Mouse (Mus musculus) right cerebral cortex, adult 18-20 months (tissue): ENCODE measurements at regions not wholly inside any gene's neighbourhood (a gene's known extent, or its start where the extent isn't known, plus 50 kb on each side); places are given as distances from the start of the nearest gene placed in this dataset.
A peak's percentile ranks its signal among the peaks of the same experiment; 100 is the strongest.

Source experiments
- DNase-seq: peaks from one replicate; pipeline ENCODE4 v3.0.0; 2022; ENCODE audit warnings: mixed read lengths

- DNase-seq, result no peak
Observed at GRCm38 (mm10) chr4:124236476-124236875, 318.7 kb upstream of the 4930535I16Rik start.

DNA sequence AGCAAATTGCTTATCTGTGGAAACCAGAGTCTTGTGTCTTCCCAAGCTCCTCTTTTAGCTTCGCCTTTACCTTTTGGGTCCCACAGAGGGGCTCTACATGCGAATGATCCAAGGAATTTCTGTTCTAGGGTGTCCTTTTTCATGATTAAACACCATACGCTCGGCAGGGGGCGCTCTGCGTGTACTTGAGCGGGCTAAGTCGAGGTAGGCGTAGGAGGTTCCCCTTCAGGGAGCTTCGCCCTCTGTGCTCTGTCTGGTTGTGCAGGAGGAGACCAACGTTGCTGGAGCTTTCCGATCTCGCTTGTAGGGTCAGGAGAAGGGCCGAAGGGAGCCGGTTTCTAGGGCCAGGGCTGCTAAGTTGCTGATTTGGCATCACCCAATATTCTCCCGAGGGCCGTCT lies 310.7 kb upstream of the 4930535I16Rik start:
- peak; percentile 75 for DNase-seq

DNA sequence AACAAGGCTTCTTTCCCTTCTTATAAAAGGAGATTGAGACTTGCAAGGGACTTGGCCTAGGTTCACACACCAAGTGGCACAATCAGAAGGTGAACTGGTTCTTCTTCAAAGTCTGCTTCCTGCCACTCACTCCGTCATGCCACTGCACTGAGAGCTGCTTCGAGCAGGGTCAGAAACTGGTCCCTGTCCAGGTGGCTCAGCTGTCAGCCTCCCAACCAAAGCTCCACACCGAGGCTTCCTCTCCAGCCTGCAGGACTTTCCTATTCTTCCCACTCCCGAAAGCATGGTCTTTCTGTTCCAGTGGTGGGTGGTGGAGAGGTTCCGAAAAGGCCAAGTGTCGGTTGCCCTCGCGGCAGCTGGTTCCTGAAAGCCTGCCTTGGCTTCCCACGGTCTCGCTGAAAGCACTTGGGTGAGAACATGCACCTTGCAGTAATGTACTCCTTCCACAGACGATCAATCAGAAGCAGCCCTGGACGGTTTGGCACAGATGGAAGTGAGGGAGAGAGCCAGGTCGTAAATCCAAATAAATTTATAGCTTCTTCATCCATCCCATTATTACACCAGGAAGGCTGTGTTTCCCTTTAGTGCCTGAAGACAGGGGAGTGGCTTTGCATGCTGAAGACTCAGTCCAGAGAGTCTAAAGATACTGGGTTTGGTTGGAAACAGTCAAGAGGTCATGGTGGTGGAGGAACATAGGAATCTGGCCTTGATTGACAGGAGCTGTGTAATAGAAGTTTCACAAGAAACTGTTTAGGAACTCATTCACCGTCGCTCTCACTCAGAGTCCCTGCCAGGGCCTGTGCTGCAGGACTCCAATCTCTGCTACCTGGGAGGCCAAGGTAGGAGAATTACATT lies 306.1 kb upstream of the 4930535I16Rik start:
- DNase-seq, result no peak

GRCm38 (mm10) chr4:124221736-124222135 lies 303.9 kb upstream of the 4930535I16Rik start:
- no peak for DNase-seq

DNA sequence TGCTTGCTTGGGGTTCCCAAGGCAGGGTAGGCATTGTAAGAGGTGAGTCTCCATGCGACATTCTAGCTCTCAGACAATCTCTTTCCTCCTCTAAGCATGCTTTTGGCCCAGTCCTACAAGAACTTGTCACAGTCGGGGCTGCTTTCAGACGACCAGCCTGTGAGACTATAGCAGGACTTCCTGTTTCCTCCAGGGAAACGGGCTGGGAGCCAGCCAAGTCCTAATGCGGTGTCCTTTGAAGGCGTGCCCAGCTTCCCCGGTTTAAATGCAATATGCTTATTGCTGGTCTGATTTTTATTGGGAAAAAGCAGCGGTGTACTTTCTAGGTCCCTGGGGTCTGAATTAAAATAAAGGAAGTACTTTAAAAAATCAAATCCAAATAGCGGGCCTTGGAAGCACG lies 299.4 kb upstream of the 4930535I16Rik start:
- DNase-seq, result no peak

- no peak for DNase-seq
Observed at GRCm38 (mm10) chr4:124216351-124216750, 298.5 kb upstream of the 4930535I16Rik start.

GRCm38 (mm10) chr4:124215077-124215476 lies 297.3 kb upstream of the 4930535I16Rik start:
- DNase-seq, result no peak

- DNase-seq, result peak; percentile 73
Observed at GRCm38 (mm10) chr4:124210103-124210502, 292.3 kb upstream of the 4930535I16Rik start.

DNA sequence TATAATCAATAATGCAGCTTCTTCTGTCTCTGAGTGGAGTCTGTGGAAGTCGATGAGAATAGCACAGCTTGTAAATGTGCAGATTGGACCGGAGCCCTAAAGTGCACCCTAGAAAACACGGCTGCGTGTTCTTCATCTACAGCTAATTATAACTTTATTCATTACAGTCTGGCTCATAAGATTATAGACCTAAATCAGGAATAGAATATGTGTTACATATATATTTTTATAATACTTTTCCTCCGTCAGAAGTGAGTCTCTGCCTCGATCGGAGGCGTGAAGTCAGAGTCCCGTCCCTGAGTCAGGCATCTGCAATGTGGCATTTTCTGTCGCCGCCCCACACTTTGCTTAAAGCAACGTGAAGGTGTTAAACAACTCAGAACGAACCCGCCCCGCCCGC lies 288.7 kb upstream of the 4930535I16Rik start:
- DNase-seq, result peak; percentile 71

- no peak for DNase-seq
Observed at GRCm38 (mm10) chr4:124203736-124204135, 285.9 kb upstream of the 4930535I16Rik start.

GRCm38 (mm10) chr4:124199884-124200844 lies 282.3 kb upstream of the 4930535I16Rik start:
- DNase-seq, result no peak

DNA sequence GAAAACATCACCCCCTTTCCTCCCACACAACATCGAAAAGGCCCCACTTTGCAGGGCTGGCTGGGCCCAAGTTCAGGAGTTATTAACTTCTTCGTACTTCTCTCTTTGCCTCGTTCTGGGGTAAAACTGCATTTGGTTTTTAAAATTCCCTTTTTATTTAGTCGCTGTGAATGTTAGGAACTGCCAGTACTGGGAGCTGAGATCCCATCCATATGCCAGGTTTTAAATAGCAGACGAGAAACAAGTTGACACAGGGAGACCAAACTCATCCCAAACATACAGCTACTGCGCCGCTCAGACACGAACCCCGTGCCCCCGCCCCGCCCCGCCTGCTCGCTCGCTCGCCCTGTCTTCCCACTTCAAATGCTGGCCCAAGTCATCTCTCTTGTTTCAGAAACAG lies 281.0 kb upstream of the 4930535I16Rik start:
- peak; percentile 35 for DNase-seq

- no peak for DNase-seq
Observed at GRCm38 (mm10) chr4:124196711-124197110, 278.9 kb upstream of the 4930535I16Rik start.

DNA sequence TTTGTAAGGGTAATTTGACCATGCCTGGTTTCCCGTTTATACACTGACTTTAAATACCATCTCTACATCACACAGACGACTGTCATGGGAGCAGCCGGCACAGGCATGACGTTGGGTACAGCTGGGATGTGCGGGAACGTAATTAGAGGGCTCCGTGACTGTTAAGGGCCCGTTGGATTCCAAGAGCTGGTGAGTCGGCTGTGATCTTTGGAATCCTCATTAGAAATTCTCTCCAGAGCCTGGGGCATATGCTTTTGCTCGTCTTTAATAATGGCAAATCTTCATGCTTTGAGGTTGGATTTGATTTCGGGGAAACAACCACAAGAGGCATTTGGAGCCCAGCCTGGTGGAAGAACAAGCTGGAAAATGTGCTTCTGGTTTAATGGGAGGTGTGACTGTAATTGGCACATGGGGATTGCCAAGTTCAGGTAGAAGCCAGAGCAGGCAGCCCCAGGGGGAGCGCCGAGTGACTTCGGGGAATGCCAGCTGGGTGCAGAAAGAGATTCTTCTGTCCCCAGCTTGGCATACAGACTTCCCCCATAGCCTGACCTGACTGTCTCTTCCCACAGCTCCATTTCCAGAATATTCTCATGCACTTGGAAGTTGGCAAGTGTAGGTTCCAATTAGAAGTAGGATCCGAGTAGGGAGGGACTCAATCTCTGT lies 275.4 kb upstream of the 4930535I16Rik start:
- no peak for DNase-seq

GRCm38 (mm10) chr4:124190775-124191174 lies 273.0 kb upstream of the 4930535I16Rik start:
- no peak for DNase-seq

- DNase-seq, result peak; percentile 51
Observed at GRCm38 (mm10) chr4:124189993-124190385, 272.2 kb upstream of the 4930535I16Rik start.

DNA sequence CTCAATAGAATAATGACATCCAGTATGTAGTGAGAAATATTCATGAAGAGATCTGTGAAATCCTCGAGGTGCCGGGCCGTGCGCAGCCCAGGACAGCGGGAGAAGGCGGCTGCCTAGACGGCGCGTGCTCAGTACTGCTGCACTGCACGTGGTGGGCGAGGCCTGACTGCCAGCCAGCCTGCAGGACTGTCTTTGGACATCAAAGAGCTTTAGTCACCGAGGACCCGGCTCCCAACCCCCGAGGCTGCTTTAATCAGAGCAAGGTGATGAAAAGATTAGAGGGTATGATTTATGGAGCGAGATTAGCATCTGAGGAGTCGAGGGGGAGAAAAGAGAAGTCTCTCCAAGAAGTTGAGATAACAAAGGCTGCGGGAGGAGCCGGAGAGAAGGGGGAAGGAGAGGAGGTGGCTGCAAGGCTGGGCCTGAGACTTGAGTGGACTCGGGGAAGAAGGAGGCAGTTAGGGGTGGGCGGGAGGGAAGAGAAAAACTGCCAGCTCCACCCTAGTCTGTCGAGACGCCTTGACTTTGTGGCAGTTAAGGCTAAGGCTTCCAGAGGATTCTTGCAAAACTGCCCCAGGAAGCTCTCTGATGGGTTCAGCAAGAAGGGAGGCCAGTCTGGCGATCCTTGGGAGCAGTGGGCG lies 271.6 kb upstream of the 4930535I16Rik start:
- DNase-seq, result peak; percentile 59

DNA sequence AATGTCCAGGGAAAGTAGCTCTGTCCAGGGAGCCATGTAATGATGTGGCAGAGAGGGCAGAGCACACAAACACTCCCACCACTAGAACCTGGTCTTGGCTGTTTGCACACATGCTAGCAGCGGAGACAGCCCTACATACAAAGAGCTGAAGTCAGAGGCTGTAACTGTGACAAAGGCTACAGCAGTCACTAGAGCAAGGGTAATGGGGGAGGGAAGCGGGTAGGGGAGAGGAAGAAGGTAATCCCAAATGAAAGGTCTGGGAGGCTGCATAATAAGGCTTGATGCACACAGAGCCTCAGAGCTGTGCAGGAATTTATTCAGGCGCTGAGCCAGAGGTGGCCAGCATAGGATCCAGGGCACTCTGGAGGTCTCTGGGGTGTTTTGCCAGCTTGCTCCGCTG lies 269.3 kb upstream of the 4930535I16Rik start:
- DNase-seq, result no peak

DNA sequence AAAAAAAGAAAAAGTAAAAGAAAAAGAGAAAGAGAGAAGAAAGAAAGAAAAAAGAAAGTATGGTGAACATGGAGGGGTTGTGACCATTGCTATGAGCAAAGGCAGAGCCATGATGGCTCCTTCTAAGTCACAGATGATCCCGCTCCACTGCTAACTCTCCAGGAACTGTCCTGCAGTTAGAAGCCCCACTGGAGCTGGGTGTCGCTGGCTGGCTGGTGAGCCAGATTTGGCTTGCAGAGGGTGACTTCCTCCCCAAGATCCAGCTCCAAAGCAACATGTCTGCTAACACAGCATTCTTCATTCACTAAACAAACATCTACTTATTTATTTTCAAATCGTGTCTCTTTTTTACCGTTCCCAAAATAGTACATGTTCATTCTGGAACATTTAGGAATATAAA lies 263.5 kb upstream of the 4930535I16Rik start:
- DNase-seq, result no peak

DNA sequence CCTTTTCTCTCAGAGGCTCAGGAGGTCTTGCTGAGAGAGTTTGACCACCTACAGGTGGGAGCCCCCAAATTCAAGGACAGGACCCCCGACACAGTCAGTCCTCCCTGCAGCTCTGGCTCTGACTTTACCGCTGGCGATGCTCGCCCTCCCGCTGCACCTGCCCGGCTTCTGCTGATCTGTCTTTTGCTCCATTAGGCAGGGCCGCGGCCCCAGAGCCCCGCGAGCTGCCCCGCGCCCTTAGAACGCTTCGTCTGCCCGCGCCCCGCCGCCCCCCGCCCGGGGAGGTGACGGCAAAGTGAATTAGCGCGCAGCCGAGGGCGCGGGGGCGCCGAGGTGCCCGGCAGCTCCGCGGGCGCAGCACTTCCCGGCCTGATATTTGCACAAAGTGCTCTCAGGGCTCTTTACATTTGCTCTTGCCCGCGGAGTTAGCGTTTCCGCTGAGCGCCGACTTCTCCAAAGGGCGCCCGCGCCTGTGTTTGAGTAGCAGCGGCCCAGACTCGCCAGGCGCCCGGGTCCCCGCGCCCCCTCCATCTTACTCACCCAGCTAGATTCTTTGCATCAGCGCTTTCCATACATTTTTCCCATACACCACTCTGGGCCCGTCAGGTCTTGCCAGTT lies 260.7 kb upstream of the 4930535I16Rik start:
- peak; percentile 35 for DNase-seq

DNA sequence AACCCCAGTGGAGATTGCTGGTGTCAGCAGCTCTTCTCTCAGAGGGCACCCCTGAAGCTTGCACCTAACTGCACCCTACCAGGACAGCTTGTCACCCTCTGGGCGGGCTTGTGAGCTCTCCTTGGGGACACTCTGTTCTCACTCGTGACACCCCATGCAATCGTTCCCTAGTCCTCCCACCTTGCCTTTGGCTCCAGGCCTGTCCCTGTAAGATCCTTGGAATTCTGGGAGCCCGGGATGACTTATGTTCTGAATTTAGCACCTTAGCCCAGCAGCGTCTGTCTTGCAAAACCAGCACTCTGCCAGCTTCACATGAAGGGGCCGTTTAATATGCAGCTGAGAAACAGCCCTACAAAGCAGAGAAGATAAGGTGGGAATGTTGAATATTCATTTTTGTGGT lies 257.7 kb upstream of the 4930535I16Rik start:
- peak; percentile 86 for DNase-seq

GRCm38 (mm10) chr4:124154627-124155026 lies 236.8 kb upstream of the 4930535I16Rik start:
- DNase-seq, result no peak
